Mouse (Mus musculus) heart, embryonic 13.5 days (tissue): ENCODE measurements around the gene Ube2l3. TPM values are rescaled to one million over a fixed set of nuclear protein-coding genes. Genes with fewer than 3 reads are reported as not detected.
A peak's percentile ranks its signal among the peaks of the same experiment; 100 is the strongest.

ENCODE experiments used
- ATAC-seq: fragments of 200-750 bp; cut with Nextera tagmentation; 2 replicates; pipeline ENCODE4 v1.8.0; 2017; ENCODE audit warnings: moderate TSS enrichment; ENCODE audit not compliant: insufficient number of reproducible peaks, low FRiP score, low TSS enrichment; ENCODE audit errors: extremely low read depth
- H3K27ac ChIP-seq: fragments of 300-500 bp; sonication (generic); replicated peaks from 2 replicates; pipeline ENCODE4 v1.5.1; 2015; ENCODE audit warnings: moderate library complexity, mild to moderate bottlenecking, inconsistent platforms
- H3K27me3 ChIP-seq: fragments of 300-500 bp; sonication (generic); replicated peaks from 2 replicates; pipeline ENCODE4 v1.6.1; 2015; ENCODE audit warnings: mild to moderate bottlenecking, inconsistent platforms
- H3K36me3 ChIP-seq: fragments of 300-500 bp; sonication (generic); 2 replicates; pipeline ENCODE4 v1.6.1; 2015; ENCODE audit warnings: mild to moderate bottlenecking, inconsistent platforms
- H3K4me1 ChIP-seq: fragments of 300-500 bp; sonication (generic); 2 replicates; pipeline ENCODE4 v1.6.1; 2015; ENCODE audit warnings: inconsistent platforms
- H3K4me2 ChIP-seq: fragments of 300-500 bp; sonication (generic); 2 replicates; pipeline ENCODE4 v1.6.1; 2015; ENCODE audit warnings: inconsistent platforms, mild to moderate bottlenecking, moderate library complexity
- H3K4me3 ChIP-seq: fragments of 300-500 bp; sonication (generic); 2 replicates; pipeline ENCODE4 v1.5.1; 2015; ENCODE audit warnings: moderate library complexity, mild to moderate bottlenecking, inconsistent platforms
- H3K9ac ChIP-seq: fragments of 300-500 bp; sonication (generic); 2 replicates; pipeline ENCODE4 v1.6.1; 2015; ENCODE audit warnings: inconsistent platforms, mild to moderate bottlenecking, moderate library complexity
- H3K9me3 ChIP-seq: fragments of 300-500 bp; sonication (generic); 2 replicates; pipeline ENCODE4 v1.6.1; 2016; ENCODE audit warnings: inconsistent platforms
- WGBS: fragments of 180-500 bp; shearing (Covaris S2); methylation state at CpG from one replicate; pipeline ENCODE4 v1.1.7; 2015; ENCODE audit warnings: mixed read lengths; 5-methylcytosine and 5-hydroxymethylcytosine counted together
- polyA plus RNA-seq: library from polyadenylated mRNA; unstranded; fragments of >200 nt; fragmentation: Nextera tagmentation; extraction: Ambion mirVana; gene quantifications from 2 replicates; pipeline ENCODE4 v1.2.1, GENCODE M21; 2015

Gene Ube2l3
- polyA plus RNA-seq = 292 and 303 TPM in 2 replicates

GRCm38 (mm10) chr16:17202549-17202948 is at the start of gene Ube2l3:
TSS of gene Ube2l3 (minus strand) at chr16:17202649.
- Histone ChIP-seq H3K9me3 (no peaks in the 10 kb centered on the region), H3K4me1 (peaks cover 23% of the 10 kb centered on the region), H3K4me3 (peak within 1 kb of the TSS; percentile 89), H3K27ac (peak within 1 kb of the TSS; percentile 87; the same call in 1 of the 2 replicates), H3K9ac (peak within 1 kb of the TSS; percentile 100), H3K4me2 (peak within 1 kb of the TSS; percentile 88), H3K27me3 (peaks cover 18% of the 10 kb centered on the region), H3K36me3 (0 out of 2 replicates have a peak, but pooled peaks cover 8% of the 10 kb centered on the region)
- ATAC-seq = no peak
- 64% methylated on average over 1 of the region's 1 CpGs for whole genome bisulfite sequencing

DNA sequence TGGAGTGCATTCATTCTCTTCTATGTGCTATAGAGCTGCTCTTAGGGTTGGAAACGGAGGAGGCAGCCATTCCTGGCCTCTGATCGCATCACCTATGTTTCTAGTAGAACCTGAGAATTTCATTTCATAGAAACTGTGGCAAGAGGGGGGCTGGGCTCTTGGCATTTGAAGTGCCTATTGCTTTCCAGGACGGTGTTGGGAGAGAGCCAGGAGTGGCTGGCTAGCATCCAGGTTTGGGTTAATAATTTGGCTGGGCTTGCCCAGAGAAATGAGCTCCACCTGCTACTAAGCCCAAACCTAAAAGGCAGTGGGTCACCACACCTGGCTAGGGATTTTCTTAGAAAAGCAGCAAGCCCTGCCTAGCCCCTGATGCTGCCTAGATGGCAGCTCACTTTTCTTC is 49.1 kb upstream of the Ube2l3 start:
- H3K4me1 ChIP-seq = peaks cover 84% of the 10 kb centered on the region
- 0 out of 2 replicates have a peak overlapping the region, but pooled peaks have one; percentile 0 for H3K27ac ChIP-seq
- H3K9ac ChIP-seq = no peak overlapping the region
- no peaks in the 10 kb centered on the region for H3K27me3 ChIP-seq
- H3K9me3 ChIP-seq = no peaks in the 10 kb centered on the region
- no peak overlapping the region for H3K4me2 ChIP-seq
- ATAC-seq = no peak
- WGBS = 36% methylated on average over 3 of the region's 3 CpGs
- no peak overlapping the region for H3K4me3 ChIP-seq
- H3K36me3 ChIP-seq = peaks cover 9% of the 10 kb centered on the region

GRCm38 (mm10) chr16:17249135-17249534 is 46.7 kb upstream of the Ube2l3 start:
- WGBS = 21% methylated on average over 6 of the region's 6 CpGs

DNA sequence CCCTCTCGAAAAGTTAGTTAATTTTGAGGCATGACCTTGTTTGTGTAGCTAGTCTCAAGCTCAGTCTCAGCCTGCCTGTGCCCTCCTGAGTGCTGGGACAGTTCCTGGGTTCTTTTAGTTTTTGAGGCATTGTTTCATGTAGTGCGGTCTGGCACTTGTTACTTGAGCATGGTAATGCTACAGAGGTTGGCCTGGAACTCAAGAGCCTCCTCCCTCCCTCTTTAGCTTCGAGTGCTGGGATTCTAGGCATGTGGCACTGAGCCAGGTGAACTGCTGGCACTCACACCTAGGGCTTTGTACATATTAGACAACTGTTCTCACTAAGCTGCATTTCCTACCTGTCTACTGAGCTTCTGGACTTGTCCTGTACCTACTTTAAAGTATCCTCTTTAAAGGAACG is 45.3 kb upstream of the Ube2l3 start:
- 0 out of 2 replicates have a peak overlapping the region, but pooled peaks have one; percentile 21 for H3K9ac ChIP-seq
- 44% methylated on average over 4 of the region's 4 CpGs for WGBS
- H3K4me1 ChIP-seq = peaks cover 83% of the 10 kb centered on the region

More at GRCm38 (mm10) chr16:17249135-17249534, 46.7 kb upstream of the Ube2l3 start:
- Histone ChIP-seq H3K36me3 (no peaks in the 10 kb centered on the region), H3K9me3 (no peaks in the 10 kb centered on the region), H3K27me3 (no peaks in the 10 kb centered on the region), H3K4me2 (no peak overlapping the region; the same call in 1 of the 2 replicates), H3K4me1 (peaks cover 84% of the 10 kb centered on the region), H3K4me3 (no peak overlapping the region), H3K27ac (no peak overlapping the region; the same call in 1 of the 2 replicates), H3K9ac (no peak overlapping the region)
- ATAC-seq = no peak

GRCm38 (mm10) chr16:17244996-17245395 is 42.5 kb upstream of the Ube2l3 start:
- Histone ChIP-seq H3K9ac (no peak overlapping the region), H3K4me2 (no peak overlapping the region), H3K36me3 (no peaks in the 10 kb centered on the region), H3K9me3 (no peaks in the 10 kb centered on the region), H3K27me3 (no peaks in the 10 kb centered on the region), H3K27ac (no peak overlapping the region), H3K4me1 (peaks cover 67% of the 10 kb centered on the region), H3K4me3 (no peak overlapping the region)
- 74% methylated on average over 1 of the region's 1 CpGs for WGBS
- no peak for ATAC-seq

More for the DNA sequence above, 45.3 kb upstream of the Ube2l3 start:
- H3K4me3 ChIP-seq = no peak overlapping the region
- no peaks in the 10 kb centered on the region for H3K36me3 ChIP-seq
- ATAC-seq = no peak
- H3K27ac ChIP-seq = peak overlapping the region; percentile 77
- peak overlapping the region; percentile 21; the same call in 1 of the 2 replicates for H3K4me2 ChIP-seq
- no peaks in the 10 kb centered on the region for H3K9me3 ChIP-seq
- no peaks in the 10 kb centered on the region for H3K27me3 ChIP-seq

- no peak overlapping the region; the same call in 1 of the 2 replicates for H3K27ac ChIP-seq
- 13% methylated on average over 1 of the region's 1 CpGs for WGBS
- no peaks in the 10 kb centered on the region for H3K9me3 ChIP-seq
- peaks cover 67% of the 10 kb centered on the region for H3K4me1 ChIP-seq
- H3K36me3 ChIP-seq = no peaks in the 10 kb centered on the region
- no peak overlapping the region for H3K4me2 ChIP-seq
- no peak for ATAC-seq
- H3K9ac ChIP-seq = no peak overlapping the region
- H3K4me3 ChIP-seq = no peak overlapping the region
- no peaks in the 10 kb centered on the region for H3K27me3 ChIP-seq
Observed at GRCm38 (mm10) chr16:17243731-17244130, 41.3 kb upstream of the Ube2l3 start.

GRCm38 (mm10) chr16:17239409-17239808 is 37.0 kb upstream of the Ube2l3 start:
- Histone ChIP-seq H3K9ac (no peak overlapping the region), H3K27ac (no peak overlapping the region), H3K36me3 (no peaks in the 10 kb centered on the region), H3K9me3 (no peaks in the 10 kb centered on the region), H3K4me2 (no peak overlapping the region), H3K4me1 (peaks cover 78% of the 10 kb centered on the region), H3K4me3 (no peak overlapping the region), H3K27me3 (no peaks in the 10 kb centered on the region)
- ATAC-seq = no peak
- 63% methylated on average over 2 of the region's 2 CpGs for WGBS

- H3K4me2 ChIP-seq = peak overlapping the region; percentile 8
- no peaks in the 10 kb centered on the region for H3K9me3 ChIP-seq
- H3K36me3 ChIP-seq = no peaks in the 10 kb centered on the region
- H3K27ac ChIP-seq = no peak overlapping the region
- ATAC-seq = no peak
- no peak overlapping the region for H3K4me3 ChIP-seq
- 24% methylated on average over 3 of the region's 3 CpGs for WGBS
- peaks cover 72% of the 10 kb centered on the region for H3K4me1 ChIP-seq
- no peak overlapping the region for H3K9ac ChIP-seq
- no peaks in the 10 kb centered on the region for H3K27me3 ChIP-seq
Observed at GRCm38 (mm10) chr16:17237634-17238033, 35.2 kb upstream of the Ube2l3 start.

- no peak for ATAC-seq
- H3K4me1 ChIP-seq = peaks cover 63% of the 10 kb centered on the region
- H3K27me3 ChIP-seq = no peaks in the 10 kb centered on the region
- peak overlapping the region; percentile 96 for H3K4me3 ChIP-seq
- H3K36me3 ChIP-seq = no peaks in the 10 kb centered on the region
- H3K9ac ChIP-seq = peak overlapping the region; percentile 98
- WGBS = 27% methylated on average over 9 of the region's 9 CpGs
- peak overlapping the region; percentile 85 for H3K4me2 ChIP-seq
- no peaks in the 10 kb centered on the region for H3K9me3 ChIP-seq
- H3K27ac ChIP-seq = peak overlapping the region; percentile 90
Observed at GRCm38 (mm10) chr16:17234916-17235665, 32.6 kb upstream of the Ube2l3 start.

GRCm38 (mm10) chr16:17234499-17234895 is 32.0 kb upstream of the Ube2l3 start:
- Histone ChIP-seq H3K4me2 (peak overlapping the region; percentile 85), H3K9me3 (no peaks in the 10 kb centered on the region), H3K4me1 (peaks cover 57% of the 10 kb centered on the region), H3K4me3 (peak overlapping the region; percentile 96), H3K27ac (peak overlapping the region; percentile 90), H3K36me3 (no peaks in the 10 kb centered on the region), H3K27me3 (no peaks in the 10 kb centered on the region), H3K9ac (peak overlapping the region; percentile 98)
- ATAC-seq = no peak
- 2% methylated on average over 12 of the region's 12 CpGs for WGBS

GRCm38 (mm10) chr16:17233702-17234498 is 31.5 kb upstream of the Ube2l3 start:
- peak; percentile 9; the same call in 1 of the 2 replicates for ATAC-seq
- WGBS = under 1% methylated on average over 62 of the region's 62 CpGs

More at GRCm38 (mm10) chr16:17233702-17234498, 31.5 kb upstream of the Ube2l3 start:
- Histone ChIP-seq H3K4me3 (peak overlapping the region; percentile 96), H3K4me1 (peaks cover 51% of the 10 kb centered on the region), H3K4me2 (peak overlapping the region; percentile 85), H3K9me3 (no peaks in the 10 kb centered on the region), H3K27me3 (no peaks in the 10 kb centered on the region), H3K27ac (peak overlapping the region; percentile 90), H3K9ac (peak overlapping the region; percentile 98), H3K36me3 (no peaks in the 10 kb centered on the region)
